Mouse (Mus musculus): ENCODE results near the gene Sulf2. TPM values are rescaled to one million over a fixed set of nuclear protein-coding genes. Genes with fewer than 3 reads are reported as not detected.

Sulf2 gene
- total and polyA plus RNA-seq, 3 experiments, result not detected

- H3K4me1 ChIP-seq (ENCODE audit: control insufficient read depth in 1 of 2, insufficient read depth in 2 of 2), result peaks cover 7 to 14% of the 10 kb centered on the region in 2 experiments
- no peaks in the 10 kb centered on the region for H3K9me3 ChIP-seq (replicated peaks; ENCODE audit: low read length)
- no peak overlapping the region for H3K4me2 ChIP-seq (ENCODE audit: insufficient read depth, low read depth, poor library complexity, severe bottlenecking)
- H3K79me2 ChIP-seq (replicated peaks; ENCODE audit: control insufficient read depth, extremely low read depth, insufficient read depth, poor library complexity, severe bottlenecking), result no peaks in the 10 kb centered on the region
- dilution Hi-C loops (cut with MboI; ENCODE audit: extremely low pct_ligation_motif_present, extremely low pct_unique_long_range_greater_than_20kb, low sequenced_read_pairs), result no loop called here
- H3K27me3 ChIP-seq (replicated peaks), result peaks cover 11% of the 10 kb centered on the region
- TF ChIP-seq POLR2A (IDR thresholded peaks at IDR 0.05; ENCODE audit: low read depth, low read length) (no peak), ELF1 (IDR thresholded peaks at IDR 0.05; ENCODE audit: low read depth, low read length) (no peak), RAD21 (IDR thresholded peaks at IDR 0.05; ENCODE audit: low read depth, low read length) (no peak), PAX5 (IDR thresholded peaks at IDR 0.05; ENCODE audit: low read length) (no peak), POLR2AphosphoS2 (IDR thresholded peaks at IDR 0.05; ENCODE audit: low read depth, low read length) (no peak), HCFC1 (IDR thresholded peaks at IDR 0.05; ENCODE audit: low read depth, low read length) (no peak), IRF4 (IDR thresholded peaks at IDR 0.05; ENCODE audit: low read depth, low read length) (no peak), BHLHE40 (IDR thresholded peaks at IDR 0.05; ENCODE audit: low read depth, low read length) (no peak), ZMIZ1 (IDR thresholded peaks at IDR 0.05; ENCODE audit: low read depth, low read length) (no peak), KAT2A (IDR thresholded peaks at IDR 0.05; ENCODE audit: insufficient replicate concordance, low read length) (no peak)
- no peak for DNase-seq (ENCODE audit: extremely low read depth)
- in situ Hi-C loops (cut with MboI; ENCODE audit: low pct_ligation_motif_present, low pct_unique_long_range_greater_than_20kb, low sequenced_read_pairs), result no loop called here
- H3K9ac ChIP-seq (ENCODE audit: insufficient read depth, low read depth), result no peak overlapping the region
- H3K36me3 ChIP-seq (replicated peaks in 1 of 2; ENCODE audit: control insufficient read depth in 1 of 2, insufficient read depth in 1 of 2, low read length in 1 of 2), result no peaks in the 10 kb centered on the region
- H3K27ac ChIP-seq (ENCODE audit: insufficient read depth, low read depth), result no peak overlapping the region
- no peak overlapping the region for H3K4me3 ChIP-seq (replicated peaks in 1 of 3; ENCODE audit: low read depth in 2 of 3, low read length in 2 of 3, poor library complexity in 1 of 3)
Measured at GRCm38 (mm10) chr2:166112986-166113385, 42.5 kb downstream of the Sulf2 start.

GRCm38 (mm10) chr2:166111831-166112250 is 43.6 kb downstream of the Sulf2 start:
- H3K27me3 ChIP-seq (replicated peaks), result peaks cover 12% of the 10 kb centered on the region
- DNase-seq (ENCODE audit: extremely low read depth), result no peak
- no peaks in the 10 kb centered on the region for H3K79me2 ChIP-seq (replicated peaks; ENCODE audit: control insufficient read depth, extremely low read depth, insufficient read depth, poor library complexity, severe bottlenecking)
- dilution Hi-C loops (cut with MboI; ENCODE audit: extremely low pct_ligation_motif_present, extremely low pct_unique_long_range_greater_than_20kb, low sequenced_read_pairs) (no loop called here), in situ Hi-C loops (cut with MboI; ENCODE audit: low pct_ligation_motif_present, low pct_unique_long_range_greater_than_20kb, low sequenced_read_pairs) (no loop called here)
- H3K36me3 ChIP-seq (replicated peaks in 1 of 2; ENCODE audit: control insufficient read depth in 1 of 2, insufficient read depth in 1 of 2, low read length in 1 of 2), result no peaks in the 10 kb centered on the region
- H3K4me3 ChIP-seq (replicated peaks in 1 of 3; ENCODE audit: low read depth in 2 of 3, low read length in 2 of 3, poor library complexity in 1 of 3), result no peak overlapping the region
- H3K9ac ChIP-seq (ENCODE audit: insufficient read depth, low read depth), result no peak overlapping the region
- H3K27ac ChIP-seq (ENCODE audit: insufficient read depth, low read depth), result no peak overlapping the region
- no peak for TF ChIP-seq MAFK (IDR thresholded peaks at IDR 0.05; ENCODE audit: insufficient replicate concordance, low read length)
- TF ChIP-seq SIN3A (IDR thresholded peaks at IDR 0.05; ENCODE audit: low read length), result no peak
- TF ChIP-seq NELFE (IDR thresholded peaks at IDR 0.05; ENCODE audit: low read depth, low read length), result no peak
- TF ChIP-seq BHLHE40 (IDR thresholded peaks at IDR 0.05; ENCODE audit: low read depth, low read length), result no peak
- TF ChIP-seq ELF1 (IDR thresholded peaks at IDR 0.05; ENCODE audit: low read depth, low read length), result no peak
- TF ChIP-seq MXI1 (IDR thresholded peaks at IDR 0.05; ENCODE audit: low read depth, low read length), result no peak
- TF ChIP-seq CHD2 (IDR thresholded peaks at IDR 0.05; ENCODE audit: low read length), result no peak
- TF ChIP-seq MAX (IDR thresholded peaks at IDR 0.05; ENCODE audit: low read length), result no peak
- no peak for TF ChIP-seq GABPA (IDR thresholded peaks at IDR 0.05; ENCODE audit: insufficient replicate concordance, low read depth, low read length)
- TF ChIP-seq HCFC1 (IDR thresholded peaks at IDR 0.05; ENCODE audit: low read depth, low read length), result no peak
- no peak for TF ChIP-seq RAD21 (IDR thresholded peaks at IDR 0.05; ENCODE audit: low read depth, low read length)
- TF ChIP-seq IRF4 (IDR thresholded peaks at IDR 0.05; ENCODE audit: low read depth, low read length), result no peak
- TF ChIP-seq TBP (conservative IDR thresholded peaks at IDR 0.05; ENCODE audit: low read depth, low read length), result no peak
- TF ChIP-seq ZNF384 (IDR thresholded peaks at IDR 0.05; ENCODE audit: low read depth, low read length), result no peak
- TF ChIP-seq E2F4 (IDR thresholded peaks at IDR 0.05; ENCODE audit: insufficient replicate concordance, low read depth, low read length), result no peak
- H3K4me2 ChIP-seq (ENCODE audit: insufficient read depth, low read depth, poor library complexity, severe bottlenecking), result no peak overlapping the region
- no peaks in the 10 kb centered on the region for H3K9me3 ChIP-seq (replicated peaks; ENCODE audit: low read length)
- peaks cover 6 to 12% of the 10 kb centered on the region in 2 experiments for H3K4me1 ChIP-seq (ENCODE audit: control insufficient read depth in 1 of 2, insufficient read depth in 2 of 2)
